ENCODE assay signal across 28 mouse cellular contexts in genomic region chr5:103397429-103397828, GRCm38 (mm10). TPM values are rescaled to one million over a fixed set of nuclear protein-coding genes. Genes with fewer than 3 reads are reported as not detected.
DNase-seq lines count a peak whose midpoint lies in the region; ATAC-seq and TF ChIP-seq lines count a peak whose summit lies in the region.
"Had no signal": no experiment of that assay in that cellular context is flagged by ENCODE, and none has a peak within 500 bp of the region (broad histone marks: within the 10 kb centered on the region; RNA-seq: fewer than 3 reads in every experiment).

No protein-coding gene starts in this region.

- TF ChIP-seq EP300 in stomach, postnatal 0 days (optimal IDR thresholded peaks at IDR 0.05), result peak; percentile 19

- ATAC-seq in lung, embryonic 16.5 days (ENCODE audit: low read depth), result 0 out of 2 replicates have a peak, but pooled peaks have one; percentile 57
- 0 out of 2 replicates have a peak, but pooled peaks have one; percentile 54 for ATAC-seq in stomach, postnatal 0 days (ENCODE audit: low FRiP score, low TSS enrichment)
- ATAC-seq: activated CD4-positive, CD25-positive, alpha-beta regulatory T cell, adult 4 months; forebrain, embryonic 15.5 days; hindbrain, embryonic 16.5 days had no signal

- no peaks in the 10 kb centered on the region for H3K36me3 ChIP-seq in lung, embryonic 16.5 days (ENCODE audit: control insufficient read depth, insufficient read depth, low read length)
- no peaks in the 10 kb centered on the region for H3K36me3 ChIP-seq in stomach, postnatal 0 days (ENCODE audit: control insufficient read depth, insufficient read depth, low read length)
- H3K36me3 ChIP-seq: embryonic facial prominence, embryonic 10.5 days; embryonic facial prominence, embryonic 13.5 days; forebrain, embryonic 12.5 days; forebrain, embryonic 15.5 days; heart, embryonic 12.5 days; heart, embryonic 15.5 days; hindbrain, embryonic 10.5 days; hindbrain, embryonic 13.5 days had no signal

- 54% methylated on average over 4 of the region's 4 CpGs for WGBS in lung, embryonic 16.5 days
- WGBS in stomach, postnatal 0 days, result 45% methylated on average over 4 of the region's 4 CpGs

- H3K27me3 ChIP-seq in lung, embryonic 16.5 days (ENCODE audit: control insufficient read depth, insufficient read depth, low read depth, low read length), result no peaks in the 10 kb centered on the region
- H3K27me3 ChIP-seq in stomach, postnatal 0 days (ENCODE audit: control insufficient read depth, insufficient read depth, low read length), result no peaks in the 10 kb centered on the region
- H3K27me3 ChIP-seq: embryonic facial prominence, embryonic 13.5 days; forebrain, embryonic 12.5 days; forebrain, embryonic 15.5 days; heart, embryonic 12.5 days; heart, embryonic 15.5 days; hindbrain, embryonic 13.5 days had no signal

- H3K27ac ChIP-seq in lung, embryonic 16.5 days (ENCODE audit: low read length), result 0 out of 2 replicates have a peak overlapping the region, but pooled peaks have one; percentile 15
- H3K27ac ChIP-seq in stomach, postnatal 0 days (replicated peaks), result 0 out of 2 replicates have a peak overlapping the region, but pooled peaks have one; percentile 1
- H3K27ac ChIP-seq: embryonic facial prominence, embryonic 10.5 days; embryonic facial prominence, embryonic 13.5 days; forebrain, embryonic 12.5 days; forebrain, embryonic 15.5 days; heart, embryonic 15.5 days; hindbrain, embryonic 10.5 days; hindbrain, embryonic 13.5 days had no signal

- H3K9ac ChIP-seq in lung, embryonic 16.5 days (ENCODE audit: low read length), result no peak overlapping the region
- H3K9ac ChIP-seq in stomach, postnatal 0 days (ENCODE audit: low read length), result no peak overlapping the region
- H3K9ac ChIP-seq: embryonic facial prominence, embryonic 13.5 days; forebrain, embryonic 12.5 days; forebrain, embryonic 15.5 days; heart, embryonic 12.5 days; heart, embryonic 15.5 days; hindbrain, embryonic 13.5 days had no signal

- peak; percentile 25 for DNase-seq in heart, adult 11 months
- DNase-seq in heart, adult 8-10 months (ENCODE audit: low spot score), result no peak
- DNase-seq in lung, adult 18-20 months, result no peak
- DNase-seq in stomach, postnatal 0 days (ENCODE audit: low spot score), result no peak
- no peak for DNase-seq in urinary bladder, postnatal 14 days (ENCODE audit: low spot score)
- DNase-seq: adrenal gland, adult 8-10 months; adrenal gland, postnatal 25 days; cerebellum, adult 11-12 months; cerebellum, adult 8-10 months; cerebellum, postnatal 10 days; cerebellum, postnatal 36 days; embryo, embryonic 11 days; gastrocnemius, postnatal 36 days; heart, postnatal 10 days; heart, postnatal 36 days had no signal

- TF ChIP-seq CTCF in stomach, postnatal 0 days (IDR thresholded peaks at IDR 0.05; ENCODE audit: low read depth), result no peak

- no peak overlapping the region for H3K4me2 ChIP-seq in lung, embryonic 16.5 days (ENCODE audit: low read depth, low read length)
- H3K4me2 ChIP-seq in stomach, postnatal 0 days (replicated peaks; ENCODE audit: low read depth), result no peak overlapping the region
- H3K4me2 ChIP-seq: embryonic facial prominence, embryonic 13.5 days; forebrain, embryonic 12.5 days; forebrain, embryonic 15.5 days; heart, embryonic 12.5 days; heart, embryonic 15.5 days; hindbrain, embryonic 13.5 days had no signal

- no peaks in the 10 kb centered on the region for H3K9me3 ChIP-seq in lung, embryonic 16.5 days (ENCODE audit: control insufficient read depth, low read length)
- no peaks in the 10 kb centered on the region for H3K9me3 ChIP-seq in stomach, postnatal 0 days (ENCODE audit: control insufficient read depth, low read length)
- H3K9me3 ChIP-seq: embryonic facial prominence, embryonic 10.5 days; embryonic facial prominence, embryonic 13.5 days; forebrain, embryonic 12.5 days; forebrain, embryonic 15.5 days; heart, embryonic 12.5 days; heart, embryonic 15.5 days; hindbrain, embryonic 10.5 days; hindbrain, embryonic 13.5 days had no signal

- H3K4me1 ChIP-seq in lung, embryonic 16.5 days (replicated peaks; ENCODE audit: control insufficient read depth, insufficient read depth, low read length), result peaks cover 17% of the 10 kb centered on the region
- H3K4me1 ChIP-seq in stomach, postnatal 0 days (replicated peaks; ENCODE audit: control insufficient read depth, insufficient read depth), result no peaks in the 10 kb centered on the region
- H3K4me1 ChIP-seq: heart, embryonic 12.5 days had no signal

- no peak overlapping the region for H3K4me3 ChIP-seq in lung, embryonic 16.5 days (ENCODE audit: low read length)
- no peak overlapping the region for H3K4me3 ChIP-seq in stomach, postnatal 0 days (ENCODE audit: low read depth, low read length)
- H3K4me3 ChIP-seq: embryonic facial prominence, embryonic 10.5 days; embryonic facial prominence, embryonic 13.5 days; erythroblast, embryonic 14.5 days; forebrain, embryonic 12.5 days; forebrain, embryonic 15.5 days; heart, embryonic 12.5 days; heart, embryonic 15.5 days; hindbrain, embryonic 10.5 days; hindbrain, embryonic 13.5 days had no signal

RNA-seq across cellular contexts. Expression of gene Ptpn13, which starts 27.6 kb away (rescaled TPM):
- 1 to 10 TPM; 4.8 to 6.8 (median 5.6) TPM for total RNA-seq in heart, adult 8-10 months (2022)
- polyA plus RNA-seq in lung, embryonic 16.5 days (2015; fragmentation: Nextera tagmentation; extraction: Ambion mirVana), result 14.9 and 15.4 TPM in 2 replicates
- 7.6 and 7.8 TPM in 2 replicates for polyA plus RNA-seq in stomach, postnatal 0 days (2015; fragmentation: Nextera tagmentation; extraction: Ambion mirVana)
- total RNA-seq: granulocyte monocyte progenitor cell, adult 5-6 weeks had no signal
